Mouse (Mus musculus) right cerebral cortex, postnatal 25 days (tissue): Measurements from ENCODE around the gene Zfp541.

Experiments
- DNase-seq: peaks from one replicate; pipeline ENCODE4 v3.0.0; 2022

Gene Zfp541

GRCm38 (mm10) chr7:16045538-16045937 is 16.1 kb upstream of the Zfp541 start:
- no peak for DNase-seq

DNA sequence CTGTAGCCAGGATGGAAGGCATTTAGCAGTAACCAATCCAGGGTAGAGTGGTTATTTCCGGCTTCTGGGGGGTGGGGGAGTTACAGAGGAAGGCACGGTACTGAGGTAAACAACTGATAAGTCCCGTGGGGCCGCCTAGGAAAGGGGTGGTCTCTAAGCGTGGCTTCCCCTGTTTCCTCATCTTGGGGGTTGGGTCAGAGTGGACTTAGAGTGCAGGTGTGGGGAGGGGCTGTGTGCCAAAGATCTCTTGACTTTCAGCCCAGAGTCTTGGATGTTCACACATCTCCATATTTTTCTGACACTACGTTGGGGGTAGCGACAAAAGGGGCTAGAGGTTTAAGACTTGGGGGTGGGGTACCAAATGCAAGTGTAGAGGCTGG is 15.5 kb upstream of the Zfp541 start:
- no peak for DNase-seq

DNA sequence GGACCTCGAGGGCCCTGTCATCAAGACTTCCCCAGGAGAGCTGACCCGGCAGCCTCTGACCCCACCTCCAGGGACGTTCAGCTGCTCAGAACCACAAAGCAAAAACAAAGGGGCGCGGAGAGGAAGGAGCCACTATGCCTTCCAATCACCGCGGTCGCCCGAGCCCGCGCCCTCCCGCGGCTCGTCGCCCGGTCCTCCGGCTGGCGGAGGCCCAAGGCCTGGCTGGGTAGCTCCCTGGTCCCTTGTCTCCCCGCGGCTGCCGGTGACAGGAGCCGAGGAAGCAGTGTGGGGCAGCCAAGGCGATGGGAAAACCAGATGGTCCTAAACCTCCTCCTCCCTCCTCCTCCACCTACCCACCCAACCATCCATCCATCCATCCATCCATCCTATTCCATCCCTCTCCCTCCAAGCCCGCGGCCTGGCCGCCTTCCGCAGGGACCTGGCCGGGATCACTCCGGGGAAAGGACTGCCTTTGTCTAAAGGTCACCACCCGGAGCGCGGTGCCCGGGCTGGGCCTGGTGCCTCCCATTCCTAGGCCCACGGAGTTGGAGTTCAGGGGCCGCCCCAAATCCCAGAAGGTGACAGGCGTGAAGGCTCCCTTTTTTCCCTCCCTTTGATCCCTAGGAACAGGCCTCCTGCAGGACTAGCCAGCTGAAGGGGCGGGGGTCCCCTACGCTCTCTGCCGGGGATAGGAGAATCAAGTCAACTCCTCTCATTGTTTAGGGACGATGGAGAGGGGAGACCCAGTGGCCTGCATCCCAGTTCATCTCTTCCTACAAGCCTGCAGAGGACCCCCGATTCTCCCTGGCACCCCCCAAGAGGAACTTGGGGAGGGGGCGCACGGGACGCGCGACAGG is 14.9 kb upstream of the Zfp541 start:
- peak; percentile 80 for DNase-seq

GRCm38 (mm10) chr7:16047338-16048146 is 14.1 kb upstream of the Zfp541 start, which contains the start of gene Bicra:
Gene Bicra (minus strand): TSS chr7:16047921.
- DNase-seq = peak; percentile 79

- peak; percentile 97 for DNase-seq
Measured at GRCm38 (mm10) chr7:16048164-16048564, 13.4 kb upstream of the Zfp541 start.

GRCm38 (mm10) chr7:16048675-16049575 is 12.7 kb upstream of the Zfp541 start:
- peak; percentile 53 for DNase-seq

DNA sequence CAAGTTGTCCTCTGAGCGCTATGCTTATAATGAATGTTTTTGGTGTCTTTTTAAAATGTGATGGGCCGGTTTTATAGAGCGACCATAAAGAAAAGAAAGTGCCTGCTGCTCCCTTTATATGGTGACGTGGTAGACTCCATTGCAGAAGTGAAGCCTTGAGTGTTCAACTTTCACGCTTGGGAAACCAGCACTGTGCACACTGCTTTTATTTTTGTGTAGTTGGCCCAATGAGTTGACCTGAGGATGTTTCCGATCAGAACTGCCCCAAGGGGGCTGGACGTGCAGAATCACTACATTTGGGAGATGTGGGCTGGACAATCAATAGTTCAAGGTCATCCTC is 12.1 kb upstream of the Zfp541 start:
- no peak for DNase-seq

DNA sequence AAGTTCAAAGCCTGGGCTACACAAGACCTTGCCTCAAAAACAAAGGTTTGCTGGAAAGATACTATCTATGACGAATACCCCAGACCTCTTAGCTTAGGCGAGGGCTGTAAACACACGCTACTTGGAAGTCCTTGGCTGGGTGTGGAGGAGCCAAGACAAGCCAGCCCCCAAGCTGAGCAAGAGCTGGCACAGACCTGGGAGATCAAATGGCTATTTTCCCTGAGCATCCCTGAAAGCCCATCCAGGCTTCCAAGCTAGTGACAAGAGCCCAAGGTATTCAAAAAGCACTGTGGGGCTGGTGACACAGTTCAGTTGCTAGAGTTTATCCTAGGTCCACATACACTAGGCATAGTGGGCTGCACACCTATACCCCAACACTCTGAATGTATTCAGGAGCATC is 11.0 kb upstream of the Zfp541 start:
- DNase-seq = no peak

GRCm38 (mm10) chr7:16051883-16052595 is 9.6 kb upstream of the Zfp541 start:
- peak; percentile 80 for DNase-seq

GRCm38 (mm10) chr7:16052684-16053083 is 8.9 kb upstream of the Zfp541 start:
- peak; percentile 86 for DNase-seq

GRCm38 (mm10) chr7:16053105-16053504 is 8.5 kb upstream of the Zfp541 start:
- DNase-seq = no peak

DNA sequence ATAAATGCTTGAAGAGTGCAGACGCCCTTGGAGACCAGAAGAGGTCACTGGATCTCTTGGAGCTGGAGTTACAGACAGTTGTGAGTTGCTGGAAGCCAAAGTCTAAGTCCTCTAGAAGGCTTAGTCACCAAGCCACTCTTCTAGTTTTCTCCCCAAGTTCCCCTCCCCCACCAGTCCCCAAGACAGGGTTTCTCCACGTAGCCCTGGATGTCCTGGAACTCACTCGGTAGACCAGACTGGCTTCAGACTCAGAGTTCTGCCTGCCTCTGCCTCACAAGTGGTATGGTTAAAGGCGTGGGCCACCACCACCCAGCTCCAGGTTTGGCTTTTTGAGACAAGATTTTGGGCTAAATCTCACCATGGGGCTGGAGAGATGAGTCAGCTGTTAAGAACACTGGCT is 6.6 kb upstream of the Zfp541 start:
- DNase-seq = no peak

DNA sequence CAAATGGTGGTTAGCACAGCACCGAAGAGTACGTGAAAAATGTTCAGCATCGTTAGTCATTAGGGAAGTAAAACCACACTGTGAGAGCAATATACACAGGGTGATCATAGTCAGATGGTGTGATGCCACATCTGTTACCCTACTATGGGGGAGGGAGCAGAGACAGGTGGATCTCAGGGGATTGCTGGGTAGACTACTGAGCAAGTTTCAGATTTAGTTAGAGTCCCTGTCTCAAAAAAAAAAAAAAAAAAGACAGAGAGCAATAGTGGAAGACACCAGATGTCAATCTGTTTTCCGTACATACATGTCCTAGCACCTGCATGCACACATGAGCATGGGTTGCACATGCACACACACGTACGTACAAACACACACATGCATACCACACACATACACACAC is 5.9 kb upstream of the Zfp541 start:
- DNase-seq = no peak

DNA sequence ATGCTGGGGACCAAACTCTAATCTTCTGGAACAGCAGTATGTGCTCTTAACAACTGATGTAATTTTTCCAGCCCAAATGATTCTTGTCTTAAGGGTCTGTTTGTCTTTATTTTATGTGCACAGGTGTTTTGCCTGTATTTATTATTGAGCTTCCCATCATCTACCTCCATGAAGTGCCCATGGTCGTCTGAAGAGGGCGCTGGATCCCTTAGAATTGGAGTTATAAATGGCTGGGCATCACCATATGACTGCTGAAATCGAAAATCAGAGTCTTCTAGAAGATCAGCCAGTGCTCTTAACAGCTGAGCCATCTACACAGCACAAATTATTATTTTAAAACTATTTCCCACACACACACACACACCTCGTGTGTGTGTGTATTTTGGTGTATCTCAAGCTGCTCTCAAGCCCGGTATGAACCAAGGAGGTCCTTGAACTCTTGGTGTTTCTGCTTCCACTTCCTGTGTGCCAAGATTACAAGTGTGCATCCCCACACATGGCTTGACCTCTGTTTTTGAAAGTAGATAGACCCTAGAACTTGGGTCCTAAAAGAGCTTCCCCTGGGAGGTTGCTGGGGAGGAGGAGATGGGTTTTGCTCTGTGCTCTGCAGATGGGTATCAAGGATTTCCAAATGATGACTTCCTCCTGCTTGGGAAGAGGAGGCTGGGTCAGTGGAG is 5.0 kb upstream of the Zfp541 start:
- peak; percentile 29 for DNase-seq

- DNase-seq = no peak
Measured at GRCm38 (mm10) chr7:16057136-16057534, 4.5 kb upstream of the Zfp541 start.

- DNase-seq = no peak
Measured at GRCm38 (mm10) chr7:16062099-16062420, 446 bp downstream of the Zfp541 start.

DNA sequence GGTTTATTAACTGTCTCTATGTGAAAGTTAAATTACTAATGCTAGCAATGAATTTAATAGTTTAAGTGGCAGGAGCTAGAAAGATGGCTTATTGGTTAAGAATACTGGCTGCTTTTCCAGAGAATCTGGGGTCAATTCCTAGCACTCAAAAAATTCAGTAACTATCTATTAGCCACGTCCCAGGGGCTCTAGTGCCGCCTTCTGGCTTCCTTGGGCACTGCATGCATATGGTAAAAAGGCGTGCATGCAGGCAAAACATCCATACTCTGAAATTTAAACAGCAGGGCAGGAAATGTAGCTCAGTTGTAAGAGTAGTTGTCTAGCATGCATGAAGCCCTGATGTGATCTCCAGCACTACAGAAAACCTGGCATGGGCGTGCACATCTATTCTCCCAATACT is 1.9 kb downstream of the Zfp541 start:
- no peak for DNase-seq

DNA sequence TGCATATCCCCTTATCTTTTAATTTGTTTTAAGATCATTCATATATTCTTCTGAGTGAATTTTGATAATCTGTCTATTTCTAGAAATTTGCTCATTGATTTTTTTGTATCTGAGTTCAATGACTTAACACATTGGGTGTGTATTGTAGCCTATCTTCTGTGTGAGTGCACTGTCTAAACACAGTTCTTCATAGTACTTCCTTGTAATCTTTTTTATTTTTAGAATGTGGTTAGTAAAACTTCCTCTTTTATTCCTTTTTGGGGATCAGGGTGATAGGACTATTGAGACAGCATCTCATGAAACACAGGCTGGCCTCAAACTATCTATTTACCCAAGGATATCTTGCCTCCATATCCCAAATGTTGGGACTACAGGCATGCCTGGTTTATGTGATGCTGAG is 9.2 kb downstream of the Zfp541 start:
- DNase-seq = no peak

- no peak for DNase-seq
Measured at GRCm38 (mm10) chr7:16071906-16072305, 10.3 kb downstream of the Zfp541 start.

- no peak for DNase-seq
Measured at GRCm38 (mm10) chr7:16079947-16080346, 18.3 kb downstream of the Zfp541 start.

GRCm38 (mm10) chr7:16080581-16080980 is 19.0 kb downstream of the Zfp541 start:
- no peak for DNase-seq

GRCm38 (mm10) chr7:16083361-16083760 is 21.7 kb downstream of the Zfp541 start:
- no peak for DNase-seq
